Mouse (Mus musculus) neural tube, embryonic 14.5 days (tissue): Measurements from ENCODE around the gene Cx3cr1. TPM values are rescaled to one million over a fixed set of nuclear protein-coding genes. Genes with fewer than 3 reads are reported as not detected.

Experiments
- ATAC-seq: fragments of 200-750 bp; cut with Nextera tagmentation; 2 replicates; pipeline ENCODE4 v1.8.0; 2017; ENCODE audit warnings: low read depth, mild to moderate bottlenecking, moderate TSS enrichment, moderate library complexity
- H3K27ac ChIP-seq: fragments of 300-500 bp; sonication (generic); 2 replicates; pipeline ENCODE4 v1.5.1; 2014; ENCODE audit warnings: low read depth, mild to moderate bottlenecking, control low read depth, low read length, moderate library complexity, mixed read lengths
- H3K27me3 ChIP-seq: fragments of 300-500 bp; sonication (generic); 2 replicates; pipeline ENCODE4 v1.6.1; 2014; ENCODE audit warnings: low read length; ENCODE audit not compliant: control insufficient read depth, insufficient read depth
- H3K36me3 ChIP-seq: fragments of 300-500 bp; sonication (generic); 2 replicates; pipeline ENCODE4 v1.6.1; 2014; ENCODE audit warnings: low read length, mixed read lengths; ENCODE audit not compliant: control insufficient read depth, insufficient read depth
- H3K4me1 ChIP-seq: fragments of 300-500 bp; sonication (generic); 2 replicates; pipeline ENCODE4 v1.6.1; 2014; ENCODE audit warnings: low read length; ENCODE audit not compliant: control insufficient read depth, insufficient read depth
- H3K4me2 ChIP-seq: fragments of 300-500 bp; sonication (generic); 2 replicates; pipeline ENCODE4 v1.6.1; 2014; ENCODE audit warnings: mild to moderate bottlenecking, low read depth, low read length, control low read depth
- H3K4me3 ChIP-seq: fragments of 300-500 bp; sonication (generic); 2 replicates; pipeline ENCODE4 v1.5.1; 2014; ENCODE audit warnings: low read depth, low read length, control low read depth, mixed read lengths
- H3K9ac ChIP-seq: fragments of 300-500 bp; sonication (generic); replicated peaks from 2 replicates; pipeline ENCODE4 v1.6.1; 2014; ENCODE audit warnings: low read depth, mild to moderate bottlenecking, control low read depth, low read length, mixed read lengths
- H3K9me3 ChIP-seq: fragments of 300-500 bp; sonication (generic); 2 replicates; pipeline ENCODE4 v1.6.1; 2016; ENCODE audit warnings: low read length; ENCODE audit not compliant: control insufficient read depth
- WGBS: fragments of 180-500 bp; shearing (Covaris S2); extraction: QIAGEN DNeasy Blood & Tissue Kit; methylation state at CpG from one replicate; pipeline ENCODE4 v1.1.7; 2014; 5-methylcytosine and 5-hydroxymethylcytosine counted together
- polyA plus RNA-seq: library from polyadenylated mRNA; unstranded; fragments of >200 nt; fragmentation: Nextera tagmentation; extraction: Ambion mirVana; gene quantifications from 2 replicates; pipeline ENCODE4 v1.2.1, GENCODE M21; 2014

The Cx3cr1 gene
- polyA plus RNA-seq, 1 experiment from 2014 or later = 7.1 TPM

- Histone ChIP-seq H3K9me3 (no peaks in the 10 kb centered on the region; the same call in 1 of the 2 replicates), H3K4me3 (no peak overlapping the region), H3K4me1 (no peaks in the 10 kb centered on the region), H3K36me3 (no peaks in the 10 kb centered on the region), H3K27me3 (no peaks in the 10 kb centered on the region), H3K27ac (no peak overlapping the region), H3K4me2 (no peak overlapping the region), H3K9ac (no peak overlapping the region)
- no peak for ATAC-seq
- 39% methylated on average over 10 of the region's 10 CpGs for WGBS
Observed at GRCm38 (mm10) chr9:119852347-119853030, 217.2 kb downstream of the Cx3cr1 start.

Other genes with a start within 250 kb of the Cx3cr1 start
- gene Scn11a, start 244.4 kb downstream of the Cx3cr1 start, polyA plus RNA-seq = 0.13 and 1.4 TPM in 2 replicates
- 55.6 and 68.5 TPM in 2 replicates for gene Wdr48, start 175.0 kb downstream of the Cx3cr1 start, polyA plus RNA-seq
- 20.6 and 23.3 TPM in 2 replicates for gene Gorasp1, start 132.3 kb downstream of the Cx3cr1 start, polyA plus RNA-seq
- gene Ttc21a, start 132.3 kb downstream of the Cx3cr1 start, polyA plus RNA-seq = 0.54 and 0.74 TPM in 2 replicates
- 0.20 and 0.75 TPM in 2 replicates for gene Csrnp1, start 85.2 kb downstream of the Cx3cr1 start, polyA plus RNA-seq
- 0.03 TPM in 1 of 2 replicates, not detected in the other for gene Xirp1, start 46.3 kb downstream of the Cx3cr1 start, polyA plus RNA-seq
- not detected in 2 replicates for gene Ccr8, start 22.2 kb upstream of the Cx3cr1 start, polyA plus RNA-seq
- 38.1 and 43.8 TPM in 2 replicates for gene Slc25a38, start 40.5 kb upstream of the Cx3cr1 start, polyA plus RNA-seq
- 1,052 and 1,113 TPM in 2 replicates for gene Rpsa, start 57.8 kb upstream of the Cx3cr1 start, polyA plus RNA-seq
- 0.16 and 0.52 TPM in 2 replicates for gene Mobp, start 79.8 kb upstream of the Cx3cr1 start, polyA plus RNA-seq
- gene Myrip, start 231.6 kb upstream of the Cx3cr1 start, polyA plus RNA-seq = 5.2 and 6.3 TPM in 2 replicates